Mouse (Mus musculus): ENCODE measurements around the gene Togaram2. TPM values are rescaled to one million over a fixed set of nuclear protein-coding genes. Genes with fewer than 3 reads are reported as not detected.

Togaram2 gene
- polyA plus RNA-seq, 1 experiment from 2014 or later: 0.24 TPM

DNA sequence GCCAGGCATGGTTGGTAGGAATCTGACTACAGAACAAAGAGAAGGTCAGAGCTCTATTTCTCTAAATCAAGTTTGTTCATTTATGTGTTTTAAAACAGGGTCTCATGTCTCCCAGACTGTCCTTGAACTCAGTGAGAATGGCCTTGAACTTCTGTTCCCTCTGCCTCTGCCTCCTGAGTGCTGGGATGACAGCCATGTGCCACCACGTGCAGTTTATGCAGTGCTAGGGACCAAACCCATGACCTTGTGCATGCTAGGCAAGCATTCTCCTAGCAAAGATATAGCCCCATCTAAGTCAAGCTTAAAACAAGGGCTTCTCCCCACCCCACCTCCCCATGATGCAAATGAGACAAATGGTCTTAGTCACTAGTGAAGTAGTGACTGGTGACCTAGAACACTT, 32.1 kb downstream of the Togaram2 start:
- Histone ChIP-seq H3K4me3 (ENCODE audit: low read depth, low read length) (no peak overlapping the region), H3K27me3 (replicated peaks; ENCODE audit: control insufficient read depth, insufficient read depth, low read length) (no peaks in the 10 kb centered on the region), H3K36me3 (ENCODE audit: control insufficient read depth, insufficient read depth, low read length) (no peaks in the 10 kb centered on the region), H3K9ac (ENCODE audit: low read length) (no peak overlapping the region), H3K27ac (ENCODE audit: low read depth) (no peak overlapping the region), H3K4me1 (replicated peaks; ENCODE audit: control insufficient read depth, insufficient read depth, low read length) (no peaks in the 10 kb centered on the region), H3K9me3 (ENCODE audit: control insufficient read depth, low read length) (no peaks in the 10 kb centered on the region), H3K4me2 (ENCODE audit: low read length) (no peak overlapping the region)
- DNase-seq (ENCODE audit: low spot score) (no peak), ATAC-seq (replicated peaks; ENCODE audit: low FRiP score, low TSS enrichment, low read depth) (no peak)
- WGBS: 80% methylated on average over 1 of the region's 1 CpGs

GRCm38 (mm10) chr17:71705550-71706480, 32.8 kb downstream of the Togaram2 start:
- Histone ChIP-seq H3K4me1 (replicated peaks; ENCODE audit: control insufficient read depth, insufficient read depth, low read length) (no peaks in the 10 kb centered on the region), H3K27ac (ENCODE audit: low read depth) (no peak overlapping the region), H3K4me3 (ENCODE audit: low read depth, low read length) (no peak overlapping the region), H3K36me3 (ENCODE audit: control insufficient read depth, insufficient read depth, low read length) (no peaks in the 10 kb centered on the region), H3K9ac (ENCODE audit: low read length) (no peak overlapping the region), H3K4me2 (ENCODE audit: low read length) (no peak overlapping the region), H3K9me3 (ENCODE audit: control insufficient read depth, low read length) (no peaks in the 10 kb centered on the region), H3K27me3 (replicated peaks; ENCODE audit: control insufficient read depth, insufficient read depth, low read length) (no peaks in the 10 kb centered on the region)
- 67% methylated on average over 14 of the region's 14 CpGs for WGBS
- DNase-seq (ENCODE audit: low spot score): no peak
- no peak for ATAC-seq (replicated peaks; ENCODE audit: low FRiP score, low TSS enrichment, low read depth)

DNA sequence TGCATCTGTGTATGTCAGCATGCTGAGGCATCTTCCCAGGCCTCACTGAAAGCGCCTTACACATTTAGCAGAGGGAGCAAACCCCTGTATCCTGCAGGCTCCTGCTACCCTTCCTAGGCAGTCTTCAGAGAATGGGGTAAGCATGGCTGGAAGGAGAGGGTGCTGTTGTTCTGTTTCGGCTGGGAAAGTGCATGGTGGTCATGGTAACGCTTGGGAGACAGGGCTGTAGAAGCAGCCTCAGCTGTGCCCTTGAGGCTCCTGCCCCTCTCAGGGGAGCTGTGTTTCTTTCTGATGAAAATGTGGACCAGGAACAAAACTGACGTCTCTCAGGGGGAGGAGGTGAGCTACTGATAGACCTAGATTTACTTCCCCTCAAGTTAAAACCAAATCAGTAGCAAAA, 34.7 kb downstream of the Togaram2 start:
- no peak for DNase-seq (ENCODE audit: low spot score)
- Histone ChIP-seq H3K4me3 (ENCODE audit: low read depth, low read length) (no peak overlapping the region), H3K4me2 (ENCODE audit: low read length) (no peak overlapping the region), H3K27me3 (replicated peaks; ENCODE audit: control insufficient read depth, insufficient read depth, low read length) (no peaks in the 10 kb centered on the region), H3K27ac (ENCODE audit: low read depth) (no peak overlapping the region), H3K9me3 (ENCODE audit: control insufficient read depth, low read length) (no peaks in the 10 kb centered on the region), H3K36me3 (ENCODE audit: control insufficient read depth, insufficient read depth, low read length) (no peaks in the 10 kb centered on the region), H3K9ac (ENCODE audit: low read length) (no peak overlapping the region), H3K4me1 (replicated peaks; ENCODE audit: control insufficient read depth, insufficient read depth, low read length) (no peaks in the 10 kb centered on the region)
- 51% methylated on average over 4 of the region's 4 CpGs for WGBS
- no peak for ATAC-seq (replicated peaks; ENCODE audit: low FRiP score, low TSS enrichment, low read depth)

GRCm38 (mm10) chr17:71712279-71712678, 39.2 kb downstream of the Togaram2 start:
- no peaks in the 10 kb centered on the region for H3K27me3 ChIP-seq (replicated peaks; ENCODE audit: control insufficient read depth, insufficient read depth, low read length)
- H3K36me3 ChIP-seq (ENCODE audit: control insufficient read depth, insufficient read depth, low read length): no peaks in the 10 kb centered on the region
- 81% methylated on average over 6 of the region's 6 CpGs for WGBS
- no peak for DNase-seq (ENCODE audit: low spot score)
- no peak overlapping the region for H3K27ac ChIP-seq (ENCODE audit: low read depth)
- ATAC-seq (replicated peaks; ENCODE audit: low FRiP score, low TSS enrichment, low read depth): no peak
- no peaks in the 10 kb centered on the region for H3K9me3 ChIP-seq (ENCODE audit: control insufficient read depth, low read length)
- no peak overlapping the region for H3K9ac ChIP-seq (ENCODE audit: low read length)
- no peaks in the 10 kb centered on the region for H3K4me1 ChIP-seq (replicated peaks; ENCODE audit: control insufficient read depth, insufficient read depth, low read length)
- H3K4me3 ChIP-seq (ENCODE audit: low read depth, low read length): no peak overlapping the region
- no peak overlapping the region for H3K4me2 ChIP-seq (ENCODE audit: low read length)

- Histone ChIP-seq H3K4me1 (replicated peaks; ENCODE audit: control insufficient read depth, insufficient read depth, low read length) (no peaks in the 10 kb centered on the region), H3K4me3 (ENCODE audit: low read depth, low read length) (no peak overlapping the region), H3K27me3 (replicated peaks; ENCODE audit: control insufficient read depth, insufficient read depth, low read length) (no peaks in the 10 kb centered on the region), H3K9ac (ENCODE audit: low read length) (no peak overlapping the region), H3K4me2 (ENCODE audit: low read length) (no peak overlapping the region), H3K27ac (ENCODE audit: low read depth) (no peak overlapping the region), H3K9me3 (ENCODE audit: control insufficient read depth, low read length) (no peaks in the 10 kb centered on the region), H3K36me3 (ENCODE audit: control insufficient read depth, insufficient read depth, low read length) (no peaks in the 10 kb centered on the region)
- WGBS: 81% methylated on average over 3 of the region's 3 CpGs
- no peak for DNase-seq (ENCODE audit: low spot score)
- ATAC-seq (replicated peaks; ENCODE audit: low FRiP score, low TSS enrichment, low read depth): no peak
Observed at GRCm38 (mm10) chr17:71715034-71715433, 42.0 kb downstream of the Togaram2 start.

GRCm38 (mm10) chr17:71717881-71718625, 45.0 kb downstream of the Togaram2 start:
- ATAC-seq (replicated peaks; ENCODE audit: low FRiP score, low TSS enrichment, low read depth): no peak
- no peaks in the 10 kb centered on the region for H3K9me3 ChIP-seq (ENCODE audit: control insufficient read depth, low read length)

DNA sequence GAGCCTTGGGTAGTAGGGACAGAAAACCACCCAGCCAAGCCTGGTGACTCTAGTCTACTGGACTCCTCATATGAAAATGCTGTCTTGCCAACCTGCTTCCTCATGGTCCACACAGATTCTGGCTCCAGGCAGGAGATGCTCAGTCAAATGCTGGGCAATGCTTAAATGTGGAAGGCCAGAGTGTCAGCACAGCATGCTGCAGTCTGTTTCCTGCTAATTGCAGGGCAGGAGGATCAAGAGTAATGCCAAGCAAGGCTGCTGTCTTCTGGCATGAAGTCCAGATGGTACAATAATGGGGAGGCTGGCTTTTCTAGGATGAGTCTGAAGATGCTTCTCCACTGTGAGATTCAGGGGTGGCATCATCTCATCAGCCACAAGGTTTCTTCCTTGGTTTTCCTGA, 47.4 kb downstream of the Togaram2 start:
- no peak overlapping the region for H3K9ac ChIP-seq (ENCODE audit: low read length)
- H3K4me2 ChIP-seq (ENCODE audit: low read length): no peak overlapping the region
- DNase-seq (ENCODE audit: low spot score) (no peak), ATAC-seq (replicated peaks; ENCODE audit: low FRiP score, low TSS enrichment, low read depth) (no peak)
- no peaks in the 10 kb centered on the region for H3K27me3 ChIP-seq (replicated peaks; ENCODE audit: control insufficient read depth, insufficient read depth, low read length)
- no peaks in the 10 kb centered on the region for H3K4me1 ChIP-seq (replicated peaks; ENCODE audit: control insufficient read depth, insufficient read depth, low read length)
- no peaks in the 10 kb centered on the region for H3K9me3 ChIP-seq (ENCODE audit: control insufficient read depth, low read length)
- H3K27ac ChIP-seq (ENCODE audit: low read depth): no peak overlapping the region
- H3K4me3 ChIP-seq (ENCODE audit: low read depth, low read length): no peak overlapping the region
- H3K36me3 ChIP-seq (ENCODE audit: control insufficient read depth, insufficient read depth, low read length): no peaks in the 10 kb centered on the region

More at GRCm38 (mm10) chr17:71717881-71718625, 45.0 kb downstream of the Togaram2 start:
- H3K4me2 ChIP-seq (ENCODE audit: low read length): no peak overlapping the region
- no peaks in the 10 kb centered on the region for H3K4me1 ChIP-seq (replicated peaks; ENCODE audit: control insufficient read depth, insufficient read depth, low read length)
- no peak overlapping the region for H3K27ac ChIP-seq (ENCODE audit: low read depth)
- 88% methylated on average over 8 of the region's 8 CpGs for WGBS
- H3K4me3 ChIP-seq (ENCODE audit: low read depth, low read length): no peak overlapping the region
- no peaks in the 10 kb centered on the region for H3K27me3 ChIP-seq (replicated peaks; ENCODE audit: control insufficient read depth, insufficient read depth, low read length)
- no peak for DNase-seq (ENCODE audit: low spot score)
- H3K9ac ChIP-seq (ENCODE audit: low read length): no peak overlapping the region
- H3K36me3 ChIP-seq (ENCODE audit: control insufficient read depth, insufficient read depth, low read length): no peaks in the 10 kb centered on the region

- no peak for DNase-seq (ENCODE audit: low spot score)
Observed at GRCm38 (mm10) chr17:71721019-71721418, 48.0 kb downstream of the Togaram2 start.

More at GRCm38 (mm10) chr17:71721019-71721418, 48.0 kb downstream of the Togaram2 start:
- H3K4me2 ChIP-seq (ENCODE audit: low read length): no peak overlapping the region
- no peak for ATAC-seq (replicated peaks; ENCODE audit: low FRiP score, low TSS enrichment, low read depth)
- WGBS: 55% methylated on average over 3 of the region's 3 CpGs
- H3K9ac ChIP-seq (ENCODE audit: low read length): no peak overlapping the region
- H3K27ac ChIP-seq (ENCODE audit: low read depth): no peak overlapping the region
- no peak overlapping the region for H3K4me3 ChIP-seq (ENCODE audit: low read depth, low read length)
- no peaks in the 10 kb centered on the region for H3K9me3 ChIP-seq (ENCODE audit: control insufficient read depth, low read length)
- no peaks in the 10 kb centered on the region for H3K4me1 ChIP-seq (replicated peaks; ENCODE audit: control insufficient read depth, insufficient read depth, low read length)
- H3K27me3 ChIP-seq (replicated peaks; ENCODE audit: control insufficient read depth, insufficient read depth, low read length): no peaks in the 10 kb centered on the region
- H3K36me3 ChIP-seq (ENCODE audit: control insufficient read depth, insufficient read depth, low read length): no peaks in the 10 kb centered on the region
